Mouse (Mus musculus): ENCODE data around the gene Prss32.
A peak's percentile ranks its signal among the peaks of the same experiment; 100 is the strongest.

Prss32 gene

DNA sequence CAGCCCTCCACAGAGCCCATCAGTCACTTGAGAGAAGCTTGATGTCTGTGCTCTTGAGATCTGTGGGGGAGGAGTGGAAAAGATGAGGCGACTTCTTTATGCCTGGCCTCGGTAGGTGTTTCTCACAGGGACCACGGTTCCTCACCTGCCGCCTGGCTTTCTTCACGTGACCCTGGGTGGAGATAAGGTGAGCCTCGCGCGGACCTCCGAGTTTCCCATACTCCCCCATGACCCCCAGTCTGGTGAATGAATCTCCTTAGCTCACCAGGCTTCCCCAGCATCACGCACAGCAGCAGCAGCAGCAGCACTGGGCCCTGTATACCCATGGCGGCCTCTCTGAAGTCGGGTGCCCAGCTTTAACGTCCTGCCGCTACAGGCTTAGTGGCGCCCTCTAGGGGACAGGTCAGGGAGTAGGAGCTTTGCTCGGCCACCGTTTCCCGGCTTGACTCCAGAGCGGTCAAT, at the start of gene Prss32, which contains the start of gene Prss41:
TSS of gene Prss32 (plus strand) at position 44 of the 462 bp plus-strand sequence.
TSS of gene Prss41 (minus strand) at position 361 of the 462 bp plus-strand sequence.
- peak; percentile 62 for DNase-seq (ENCODE audit: extremely low spot score)

DNA sequence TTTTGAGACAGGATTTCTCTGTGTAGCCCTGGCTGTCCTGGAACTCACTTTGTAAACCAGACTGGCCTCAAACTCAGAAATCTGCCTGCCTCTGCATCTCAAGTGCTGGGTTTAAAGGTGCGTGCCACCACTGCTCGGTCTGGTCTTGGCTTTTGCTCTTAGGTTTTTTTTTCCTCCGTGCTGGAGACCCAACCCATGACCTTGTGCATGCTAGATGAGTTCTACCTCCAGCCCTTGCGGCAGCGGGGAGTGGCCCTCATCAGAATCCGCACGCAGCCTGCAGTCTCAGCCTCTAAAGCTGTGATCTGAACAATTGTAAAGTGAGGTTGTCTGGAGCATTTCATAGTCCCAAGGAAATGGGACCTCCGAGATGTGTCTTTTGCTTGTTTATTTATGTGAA, 48.3 kb upstream of the Prss32 start:
- DNase-seq (ENCODE audit: extremely low spot score), result no peak

DNA sequence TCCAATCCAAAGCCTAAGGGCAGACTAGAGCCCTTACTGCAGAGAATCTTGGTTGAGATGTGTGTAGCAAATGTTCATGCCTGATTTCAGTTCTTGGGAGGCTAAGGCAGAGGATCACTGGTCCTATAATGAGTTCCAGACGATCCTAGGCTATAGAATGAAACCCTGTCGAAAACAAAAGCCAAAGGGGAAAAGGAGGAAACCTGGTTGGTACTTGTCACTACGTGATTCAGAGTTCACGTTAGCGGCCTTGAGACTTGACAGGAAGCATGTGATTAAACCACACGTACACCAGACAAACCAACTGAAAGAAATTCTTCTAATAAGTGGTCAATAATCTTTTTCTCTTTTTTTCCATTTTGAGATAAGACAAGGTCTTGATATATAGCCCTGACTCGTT, 46.3 kb upstream of the Prss32 start:
- DNase-seq (ENCODE audit: extremely low spot score), result no peak

DNA sequence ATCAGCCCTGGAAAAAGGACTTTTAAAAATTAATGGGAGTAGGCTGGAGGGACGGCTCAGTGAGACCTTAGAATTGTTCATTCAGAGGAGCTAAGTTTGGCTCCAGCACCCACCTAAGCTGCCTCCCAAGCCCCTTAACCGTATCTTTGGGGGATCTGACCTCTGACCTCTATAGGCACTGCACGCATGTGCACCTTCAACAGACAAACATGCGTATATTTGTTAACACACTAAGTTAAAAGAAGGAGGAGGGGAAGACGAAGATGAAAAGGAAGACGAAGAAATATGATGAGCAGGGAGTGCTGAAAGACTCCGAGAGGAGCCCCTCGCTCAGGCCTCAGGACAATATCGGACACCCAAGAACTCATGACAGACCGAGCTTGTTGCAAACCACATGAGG, 42.0 kb upstream of the Prss32 start:
- no peak for DNase-seq (ENCODE audit: extremely low spot score)

DNA sequence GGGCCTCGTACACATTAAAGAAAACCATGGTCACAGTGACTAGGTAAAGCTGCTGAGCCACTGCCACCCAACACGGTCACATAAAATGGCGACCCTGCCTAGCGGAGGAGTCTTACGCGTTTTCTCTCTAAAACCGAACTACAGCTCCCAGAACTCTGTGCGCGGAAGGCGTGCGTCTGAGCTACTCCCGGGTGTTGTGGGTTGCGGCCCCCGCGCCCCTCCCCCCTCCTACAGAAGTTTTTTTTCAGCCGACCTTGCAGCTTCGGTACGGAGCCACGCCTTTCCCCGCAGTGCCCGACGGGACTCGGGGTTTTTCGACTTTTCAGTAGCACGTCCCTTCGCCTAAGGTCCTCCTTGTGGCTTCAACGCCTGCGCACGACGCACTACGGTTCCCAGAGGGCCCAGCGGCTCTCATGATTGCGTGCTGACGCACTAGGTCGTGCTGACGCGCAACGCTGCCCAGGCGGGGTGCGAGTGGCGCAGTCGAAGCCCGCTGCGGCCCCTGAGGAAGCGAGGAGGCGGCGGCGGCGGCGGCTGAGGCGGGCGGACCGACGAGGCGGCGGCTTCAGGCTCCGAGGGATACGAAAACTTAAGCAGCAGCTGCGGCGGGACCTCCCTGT, 40.8 kb upstream of the Prss32 start:
- peak; percentile 96 for DNase-seq (ENCODE audit: extremely low spot score)

DNA sequence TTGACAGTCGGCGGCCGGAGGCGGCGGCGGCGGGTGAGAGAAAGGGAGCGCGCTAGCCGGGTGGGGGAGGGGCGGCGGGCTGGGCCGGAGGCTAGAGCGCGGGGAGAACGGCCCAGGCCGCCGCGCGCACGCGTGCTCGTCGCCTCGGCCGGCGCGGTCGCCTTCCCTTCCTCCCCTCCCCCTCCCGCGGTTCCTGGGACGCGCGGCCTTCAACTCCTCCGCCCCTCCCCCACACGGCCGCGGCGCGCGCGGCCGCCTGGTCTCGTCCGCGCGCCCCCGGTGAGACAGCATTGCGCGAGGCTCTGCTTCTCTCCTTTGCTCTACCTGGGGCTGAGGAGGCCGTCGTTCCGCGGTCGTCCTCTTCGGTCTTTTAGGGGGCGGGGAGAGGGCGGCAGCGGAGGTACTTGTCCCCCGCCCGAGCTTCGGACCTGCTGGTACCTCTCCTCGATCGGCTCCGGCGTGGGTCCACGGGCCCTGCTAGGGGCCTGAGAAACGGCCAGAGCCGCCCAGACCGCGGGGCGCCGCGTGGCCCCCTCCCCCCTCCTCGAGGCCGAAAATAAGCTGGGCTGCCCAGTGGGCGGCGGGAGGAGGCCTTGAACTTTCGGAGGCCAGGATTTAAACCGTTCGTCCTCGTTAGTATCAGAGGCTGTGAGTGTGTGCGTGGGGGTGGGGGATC, 40.2 kb upstream of the Prss32 start:
- peak; percentile 89 for DNase-seq (ENCODE audit: extremely low spot score)

DNA sequence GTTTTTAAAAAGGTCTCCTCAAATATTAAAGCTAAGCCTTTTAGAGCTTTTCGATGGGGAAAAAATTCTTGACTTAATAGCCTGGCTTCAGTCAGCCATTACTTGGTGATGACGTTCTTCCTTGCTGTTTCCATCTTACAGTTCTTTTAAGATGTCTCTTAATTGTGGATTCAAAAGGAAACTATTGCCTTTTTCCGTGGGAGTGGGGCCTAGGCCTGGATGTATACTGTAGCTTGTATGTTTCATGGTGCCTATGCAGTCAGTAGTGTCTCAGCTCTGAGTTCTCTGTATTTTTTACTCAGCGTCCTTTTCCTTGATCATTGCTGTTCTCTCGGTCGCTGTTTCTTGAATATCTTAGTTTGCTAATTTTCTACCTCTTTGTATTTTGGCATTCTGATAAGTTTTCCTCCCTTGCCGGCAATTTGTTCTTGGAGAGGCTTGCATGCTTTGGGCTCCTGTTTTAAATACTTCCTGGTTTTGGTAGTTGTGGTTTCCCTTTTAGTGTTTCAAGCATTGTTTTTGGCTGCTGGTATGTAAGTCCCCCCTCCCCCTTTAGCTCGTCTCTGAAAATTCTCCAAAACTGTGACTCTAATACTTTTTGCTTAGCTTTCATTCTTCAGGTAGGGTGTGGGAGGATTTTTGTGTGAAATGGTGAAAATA, 39.1 kb upstream of the Prss32 start:
- DNase-seq (ENCODE audit: extremely low spot score), result no peak

DNA sequence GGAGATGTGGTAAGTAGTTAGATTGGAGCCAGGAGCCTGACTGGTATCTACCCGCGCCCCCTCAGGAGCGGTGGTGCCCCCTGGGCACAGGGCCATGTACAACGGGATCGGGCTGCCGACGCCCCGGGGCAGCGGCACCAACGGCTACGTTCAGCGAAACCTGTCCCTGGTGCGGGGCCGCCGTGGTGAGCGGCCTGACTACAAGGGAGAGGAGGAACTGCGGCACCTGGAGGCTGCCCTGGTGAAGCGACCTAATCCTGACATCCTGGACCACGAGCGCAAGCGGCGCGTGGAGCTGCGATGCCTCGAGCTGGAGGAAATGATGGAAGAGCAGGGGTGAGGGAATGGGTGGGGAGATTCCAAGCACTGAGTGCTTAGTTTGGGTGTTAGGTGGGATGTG, 36.8 kb upstream of the Prss32 start:
- no peak for DNase-seq (ENCODE audit: extremely low spot score)

DNA sequence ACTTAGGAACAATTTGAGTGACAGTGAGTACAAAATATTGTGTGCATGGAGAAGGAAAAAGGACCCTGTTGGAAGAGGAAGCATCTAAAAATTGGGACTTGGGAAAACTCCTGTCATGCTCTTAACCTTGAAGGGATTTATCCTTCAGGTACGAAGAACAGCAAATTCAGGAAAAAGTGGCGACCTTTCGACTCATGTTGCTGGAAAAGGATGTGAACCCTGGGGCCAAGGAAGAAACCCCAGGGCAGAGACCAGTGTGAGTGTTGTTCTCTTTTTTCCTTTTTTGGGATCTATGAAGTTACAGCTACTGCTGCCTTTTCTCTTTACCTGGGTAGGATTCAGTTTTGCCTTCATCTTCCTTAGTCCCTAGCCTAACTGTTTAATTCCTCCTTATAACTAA, 35.7 kb upstream of the Prss32 start:
- DNase-seq (ENCODE audit: extremely low spot score), result no peak

DNA sequence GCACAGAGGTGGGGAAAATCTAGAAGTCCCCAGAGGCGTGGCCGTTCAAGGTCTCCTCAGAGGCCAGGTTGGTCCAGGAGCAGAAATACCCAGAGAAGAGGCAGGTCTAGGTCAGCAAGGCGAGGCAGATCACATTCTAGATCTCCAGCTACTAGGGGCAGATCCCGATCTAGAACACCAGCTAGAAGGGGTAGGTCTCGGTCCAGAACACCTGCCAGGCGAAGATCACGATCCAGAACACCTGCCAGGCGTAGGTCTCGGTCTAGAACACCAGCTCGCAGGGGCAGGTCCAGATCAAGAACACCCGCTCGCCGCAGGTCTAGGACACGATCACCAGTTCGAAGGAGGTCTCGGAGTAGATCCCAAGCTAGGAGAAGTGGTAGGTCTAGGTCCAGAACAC, 28.0 kb upstream of the Prss32 start:
- DNase-seq (ENCODE audit: extremely low spot score), result no peak

DNA sequence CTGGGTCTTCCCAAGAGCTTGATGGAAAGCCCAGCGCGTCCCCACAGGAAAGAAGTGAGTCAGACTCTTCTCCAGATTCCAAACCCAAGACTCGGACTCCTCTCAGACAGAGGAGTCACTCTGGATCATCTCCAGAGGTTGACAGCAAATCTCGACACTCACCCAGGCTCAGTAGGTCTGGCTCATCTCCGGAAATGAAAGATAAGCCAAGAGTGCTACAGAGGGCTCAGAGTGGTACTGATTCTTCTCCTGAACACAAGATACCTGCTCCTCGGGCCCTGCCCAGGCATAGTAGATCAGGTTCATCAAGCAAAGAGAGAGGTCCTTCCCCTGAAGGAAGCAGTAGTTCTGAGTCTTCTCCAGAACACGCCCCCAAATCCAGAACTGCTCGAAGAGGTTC, 25.1 kb upstream of the Prss32 start:
- no peak for DNase-seq (ENCODE audit: extremely low spot score)

DNA sequence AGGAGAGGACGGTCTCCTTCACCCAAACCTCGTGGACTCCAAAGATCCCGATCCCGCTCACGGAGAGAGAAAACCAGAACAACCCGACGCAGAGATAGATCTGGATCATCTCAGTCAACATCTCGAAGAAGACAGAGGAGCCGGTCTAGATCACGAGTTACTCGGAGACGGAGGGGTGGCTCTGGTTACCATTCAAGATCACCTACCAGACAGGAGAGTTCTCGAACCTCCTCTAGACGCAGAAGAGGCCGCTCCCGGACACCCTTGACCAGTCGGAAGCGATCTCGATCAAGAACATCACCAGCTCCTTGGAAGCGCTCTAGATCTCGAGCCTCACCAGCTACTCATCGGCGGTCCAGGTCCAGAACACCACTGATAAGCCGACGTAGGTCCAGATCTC, 24.4 kb upstream of the Prss32 start:
- no peak for DNase-seq (ENCODE audit: extremely low spot score)

DNA sequence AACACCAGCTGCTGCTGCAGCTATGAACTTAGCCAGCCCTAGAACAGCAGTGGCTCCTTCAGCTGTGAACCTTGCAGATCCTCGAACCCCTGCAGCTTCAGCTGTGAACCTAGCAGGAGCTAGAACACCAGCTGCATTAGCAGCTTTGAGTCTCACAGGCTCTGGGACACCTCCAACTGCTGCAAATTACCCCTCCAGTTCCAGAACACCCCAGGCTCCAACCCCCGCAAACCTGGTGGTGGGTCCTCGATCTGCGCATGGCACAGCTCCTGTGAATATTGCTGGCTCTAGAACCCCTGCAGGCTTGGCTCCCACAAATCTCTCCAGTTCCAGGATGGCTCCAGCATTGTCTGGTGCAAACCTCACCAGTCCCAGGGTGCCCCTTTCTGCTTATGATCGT, 22.9 kb upstream of the Prss32 start:
- DNase-seq (ENCODE audit: extremely low spot score), result no peak

DNA sequence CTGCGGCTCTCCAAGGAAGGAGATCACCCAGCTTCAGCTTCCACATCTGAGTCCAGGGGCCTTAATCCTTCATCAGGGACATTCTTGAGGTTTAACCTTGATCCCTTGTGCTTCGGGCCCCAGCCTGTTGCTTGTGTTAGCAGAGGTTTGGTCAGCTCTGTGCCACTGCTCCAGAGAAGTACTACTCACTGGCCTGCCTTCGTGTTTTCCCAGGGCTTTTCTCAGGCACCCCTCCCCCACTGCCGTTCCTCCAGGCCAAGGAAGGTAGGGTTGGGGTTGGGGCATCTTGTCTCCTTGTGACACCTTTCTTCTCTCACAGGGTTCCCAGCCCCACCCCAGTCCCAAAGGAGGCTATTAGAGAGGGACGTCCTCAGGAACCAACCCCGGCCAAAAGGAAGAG, 21.6 kb upstream of the Prss32 start:
- no peak for DNase-seq (ENCODE audit: extremely low spot score)

DNA sequence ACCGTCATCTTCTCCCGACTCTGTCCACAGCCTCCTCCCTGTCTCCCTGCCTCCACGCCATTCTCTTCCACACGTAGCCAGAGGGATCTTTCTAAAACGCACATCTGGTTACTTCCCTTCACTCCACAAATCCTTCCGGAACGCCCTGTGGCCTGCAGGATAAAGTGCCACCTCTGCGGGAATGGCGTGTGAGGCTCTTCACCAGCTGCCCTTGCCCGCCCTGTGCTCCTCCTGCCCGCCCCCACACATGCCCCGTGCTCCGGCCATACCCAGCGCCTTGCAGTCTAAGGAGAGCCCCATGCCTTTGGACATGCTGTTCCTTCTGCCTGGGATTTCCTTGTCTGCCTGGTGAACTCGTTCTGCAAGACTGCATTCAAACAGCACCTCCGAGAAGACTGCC, 20.6 kb upstream of the Prss32 start:
- DNase-seq (ENCODE audit: extremely low spot score), result no peak

DNA sequence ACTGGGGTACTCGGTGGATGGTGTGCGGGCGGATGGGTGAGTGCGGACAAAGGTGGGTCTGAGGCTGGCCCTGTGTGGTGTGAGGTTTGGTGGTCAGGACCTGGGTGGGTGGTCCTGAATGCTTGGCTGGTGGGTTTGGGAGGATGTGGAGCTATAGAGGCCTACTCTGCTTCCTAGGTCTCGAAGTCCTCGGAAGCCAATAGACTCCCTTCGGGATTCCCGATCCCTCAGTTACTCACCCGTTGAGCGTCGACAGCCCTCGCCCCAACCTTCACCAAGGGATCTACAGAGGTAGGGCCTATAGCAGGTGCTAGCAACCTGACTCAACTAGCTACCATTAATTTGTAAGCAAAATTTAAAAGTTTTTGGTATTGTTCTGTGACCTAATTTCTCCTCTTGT, 20.0 kb upstream of the Prss32 start:
- no peak for DNase-seq (ENCODE audit: extremely low spot score)

DNA sequence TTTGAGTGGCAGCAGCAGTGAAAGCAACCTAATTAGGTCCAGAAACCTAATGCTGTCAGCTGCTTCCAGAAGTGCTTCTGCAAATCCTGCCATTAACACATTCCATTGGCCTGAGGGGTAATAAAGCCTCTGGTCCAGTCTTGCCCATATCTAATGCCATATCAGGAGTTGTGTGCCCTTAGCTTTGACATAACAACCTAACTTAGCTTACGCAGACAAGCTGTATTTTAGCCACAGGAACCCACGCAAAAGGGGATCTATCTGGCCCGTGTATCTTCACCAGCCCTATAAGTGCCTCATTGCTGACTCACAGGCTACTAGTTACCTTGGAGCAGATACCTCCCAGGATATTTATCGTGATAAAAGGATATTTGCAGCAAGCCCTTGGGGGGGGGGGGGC, 18.1 kb upstream of the Prss32 start:
- no peak for DNase-seq (ENCODE audit: extremely low spot score)

DNA sequence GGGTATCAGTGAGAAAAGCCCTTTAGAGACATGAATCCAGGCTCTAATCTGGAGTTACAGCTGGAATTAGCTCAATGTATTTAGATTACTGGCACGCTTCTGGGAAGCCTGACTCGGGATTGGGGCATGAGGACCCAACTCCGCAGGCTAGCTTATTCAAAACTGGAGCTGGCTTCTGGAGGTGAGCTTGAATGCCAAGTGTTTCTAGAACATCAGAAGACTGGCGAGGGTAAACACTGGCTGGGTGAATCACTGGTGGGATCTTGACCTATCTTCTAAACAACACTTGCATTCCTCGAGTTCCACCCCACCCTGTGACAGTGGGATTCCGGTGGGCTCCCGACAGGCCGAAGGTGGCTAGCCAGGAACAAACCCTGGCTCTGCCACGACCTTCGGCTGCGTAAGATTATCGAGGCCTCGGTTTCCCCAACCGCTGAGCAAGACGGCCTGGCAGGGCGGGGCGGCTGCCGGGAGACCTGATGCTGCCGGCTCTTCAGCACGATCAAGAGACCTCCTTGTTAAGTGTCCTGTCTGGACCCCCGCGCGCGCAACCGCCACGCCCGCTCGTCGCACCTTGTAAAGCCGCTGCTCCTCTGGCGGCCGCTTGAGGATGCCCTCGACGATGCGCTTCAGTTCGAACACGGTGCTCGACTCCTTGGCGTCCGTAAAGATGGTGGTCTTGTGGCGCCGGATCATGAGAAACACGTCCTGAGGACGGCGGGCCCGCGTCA, 15.2 kb upstream of the Prss32 start:
- no peak for DNase-seq (ENCODE audit: extremely low spot score)

DNA sequence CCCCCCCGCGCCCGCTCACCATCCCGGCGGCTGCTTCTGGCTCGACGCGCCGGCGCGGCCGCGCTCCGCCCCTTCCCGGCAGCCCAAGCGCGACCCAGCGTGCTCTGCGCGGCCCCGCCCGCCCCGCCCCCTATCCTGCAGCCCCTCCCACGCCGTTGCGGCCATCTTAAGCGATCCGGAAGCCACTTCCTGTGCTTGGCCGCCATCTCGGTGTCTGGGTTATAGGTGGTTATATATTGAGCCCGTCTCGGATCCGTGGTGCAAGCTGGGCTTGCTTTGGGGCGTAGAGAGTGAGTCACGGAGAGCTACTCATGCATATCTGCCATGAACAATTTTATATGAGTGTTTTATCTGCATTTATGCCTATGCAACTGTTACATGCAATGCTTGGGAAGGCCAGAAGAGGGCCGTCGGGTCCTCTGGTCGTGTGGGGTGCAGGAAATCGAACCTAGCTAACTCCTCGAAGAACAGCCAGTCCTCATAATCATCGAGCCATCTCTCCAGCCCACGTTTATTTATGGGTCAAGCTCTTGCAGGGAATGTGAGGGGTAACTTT, 14.5 kb upstream of the Prss32 start, which contains the start of gene Elob:
TSS of gene Elob (minus strand) at position 73 of the 556 bp plus-strand sequence.
- DNase-seq (ENCODE audit: extremely low spot score), result peak; percentile 93

DNA sequence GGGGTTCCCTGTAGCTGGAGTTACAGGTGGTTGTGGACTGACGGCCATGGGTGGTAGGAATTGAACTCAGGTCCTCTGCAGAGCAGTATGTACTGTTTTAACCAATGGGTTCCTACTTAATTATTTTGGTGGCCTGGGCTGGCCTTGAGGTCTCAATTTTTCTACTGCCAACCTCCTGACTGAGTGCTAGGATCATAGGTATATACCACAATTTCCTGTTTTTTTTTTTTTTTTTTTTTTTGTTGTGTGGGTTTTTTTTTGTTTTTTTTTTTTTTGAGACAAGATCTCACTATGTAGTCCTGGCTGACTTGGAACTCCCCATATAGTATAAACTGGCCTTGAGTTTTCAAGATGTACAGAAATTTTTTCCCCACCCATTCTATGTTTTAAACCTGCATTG, 12.5 kb upstream of the Prss32 start:
- no peak for DNase-seq (ENCODE audit: extremely low spot score)

DNA sequence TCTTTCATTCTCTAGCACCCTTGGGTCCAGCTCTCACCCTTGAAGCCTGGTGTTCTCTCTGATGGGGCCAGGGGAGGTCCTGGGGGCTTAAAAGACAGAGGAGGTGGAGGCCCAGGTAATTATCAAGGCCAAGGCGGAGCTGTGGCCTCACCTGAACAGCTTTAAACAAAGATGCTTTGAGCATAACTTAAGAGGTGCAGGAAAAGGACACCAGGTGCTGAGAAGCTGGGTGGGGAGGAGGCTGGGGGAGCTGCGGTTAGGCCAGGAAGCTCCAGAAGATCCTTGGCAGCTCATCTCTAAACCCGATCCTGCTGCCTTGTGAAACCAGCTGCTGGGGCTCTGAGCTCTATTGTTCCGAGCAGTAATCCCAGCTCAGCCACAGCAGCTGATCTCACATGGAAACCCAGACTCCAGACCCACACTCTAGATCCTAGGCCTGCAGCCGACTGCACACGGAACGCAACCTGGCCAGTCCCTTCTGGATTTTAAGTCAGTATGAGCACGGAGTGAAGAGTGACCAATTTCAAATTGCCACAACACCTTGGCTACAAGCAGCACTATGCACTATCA, 7.6 kb upstream of the Prss32 start, which contains the start of gene Prss33:
TSS of gene Prss33 (minus strand) at position 51 of the 570 bp plus-strand sequence.
- DNase-seq (ENCODE audit: extremely low spot score), result no peak

DNA sequence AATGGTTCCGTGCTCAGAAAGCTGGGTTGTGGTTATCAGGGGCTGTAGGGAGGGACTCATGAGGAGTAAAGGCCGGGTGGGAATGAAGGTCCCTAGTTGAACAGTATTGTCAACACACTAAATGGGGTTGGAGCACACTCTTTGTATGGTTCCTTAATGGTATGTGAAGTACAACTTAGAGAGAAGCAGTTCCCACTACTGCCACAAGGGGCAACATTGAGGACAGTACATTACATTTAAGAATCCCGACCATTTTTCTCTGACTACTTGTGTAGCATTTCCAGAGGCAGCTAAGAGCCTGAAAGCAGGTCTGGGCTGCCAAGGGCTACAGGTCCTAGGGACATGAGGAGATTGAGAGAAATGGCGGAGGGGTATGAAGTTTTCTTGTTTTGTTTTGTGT, 2.5 kb upstream of the Prss32 start:
- DNase-seq (ENCODE audit: extremely low spot score), result peak; percentile 61
